Mouse (Mus musculus) C2C12 (cell line): ENCODE data around the gene Sel1l3. TPM values are rescaled to one million over a fixed set of nuclear protein-coding genes. Genes with fewer than 3 reads are reported as not detected.

ENCODE experiments used
- H3K27me3 ChIP-seq: one replicate; pipeline ENCODE4 v1.6.1; 2011; ENCODE audit not compliant: control insufficient read depth, insufficient read depth, insufficient read length
- H3K36me3 ChIP-seq: one replicate; pipeline ENCODE4 v1.6.1; 2011; ENCODE audit not compliant: control insufficient read depth, insufficient read depth
- H3K4me3 ChIP-seq: one replicate; pipeline ENCODE4 v1.5.1; 2011; ENCODE audit warnings: mild to moderate bottlenecking, control low read depth; ENCODE audit not compliant: poor library complexity, insufficient read depth, severe bottlenecking
- H3K79me2 ChIP-seq: one replicate; pipeline ENCODE4 v1.6.1; 2011; ENCODE audit not compliant: control insufficient read depth, insufficient read depth
- H3K79me3 ChIP-seq: one replicate; pipeline ENCODE4 v1.6.1; 2011; ENCODE audit warnings: low read depth, control low read depth
- H3ac ChIP-seq: one replicate; pipeline ENCODE3; 2011; ENCODE audit warnings: low read depth; ENCODE audit not compliant: control insufficient read depth, insufficient read length
- CEBPB ChIP-seq: IDR thresholded peaks from one replicate; pipeline ENCODE4 v1.6.1; 2011; ENCODE audit warnings: low read depth, mild to moderate bottlenecking, control low read depth, moderate library complexity
- CTCF ChIP-seq: IDR thresholded peaks from one replicate; pipeline ENCODE4 v1.5.1; 2011; ENCODE audit not compliant: control insufficient read depth, insufficient read depth, insufficient read length
- FOSL1 ChIP-seq: IDR thresholded peaks from one replicate; pipeline ENCODE4 v1.8.0; 2011; ENCODE audit warnings: mild to moderate bottlenecking, low read length; ENCODE audit not compliant: poor library complexity, insufficient read depth, severe bottlenecking
- MAX ChIP-seq: IDR thresholded peaks from one replicate; pipeline ENCODE4 v1.6.1; 2011; ENCODE audit warnings: mild to moderate bottlenecking, control low read depth
- MYOD1 ChIP-seq: IDR thresholded peaks from one replicate; pipeline ENCODE4 v1.6.1; 2011; ENCODE audit warnings: low read depth; ENCODE audit not compliant: control insufficient read depth, insufficient read length
- MYOG ChIP-seq: IDR thresholded peaks from one replicate; pipeline ENCODE4 v1.6.1; 2011; ENCODE audit not compliant: control insufficient read depth, insufficient read length; ENCODE audit errors: extremely low read depth
- USF1 ChIP-seq: IDR thresholded peaks from one replicate; pipeline ENCODE4 v1.6.1; 2011; ENCODE audit warnings: low read depth, mild to moderate bottlenecking, control low read depth, moderate library complexity
- polyA plus RNA-seq: library from polyadenylated mRNA; unstranded; fragments of >200 nt; fragmentation: generic; extraction: Trizol; gene quantifications from one replicate; pipeline ENCODE4 v1.2.1, GENCODE M21; 2012; ENCODE audit warnings: missing spikeins

Sel1l3 gene
- polyA plus RNA-seq, 1 experiment, result not detected

DNA sequence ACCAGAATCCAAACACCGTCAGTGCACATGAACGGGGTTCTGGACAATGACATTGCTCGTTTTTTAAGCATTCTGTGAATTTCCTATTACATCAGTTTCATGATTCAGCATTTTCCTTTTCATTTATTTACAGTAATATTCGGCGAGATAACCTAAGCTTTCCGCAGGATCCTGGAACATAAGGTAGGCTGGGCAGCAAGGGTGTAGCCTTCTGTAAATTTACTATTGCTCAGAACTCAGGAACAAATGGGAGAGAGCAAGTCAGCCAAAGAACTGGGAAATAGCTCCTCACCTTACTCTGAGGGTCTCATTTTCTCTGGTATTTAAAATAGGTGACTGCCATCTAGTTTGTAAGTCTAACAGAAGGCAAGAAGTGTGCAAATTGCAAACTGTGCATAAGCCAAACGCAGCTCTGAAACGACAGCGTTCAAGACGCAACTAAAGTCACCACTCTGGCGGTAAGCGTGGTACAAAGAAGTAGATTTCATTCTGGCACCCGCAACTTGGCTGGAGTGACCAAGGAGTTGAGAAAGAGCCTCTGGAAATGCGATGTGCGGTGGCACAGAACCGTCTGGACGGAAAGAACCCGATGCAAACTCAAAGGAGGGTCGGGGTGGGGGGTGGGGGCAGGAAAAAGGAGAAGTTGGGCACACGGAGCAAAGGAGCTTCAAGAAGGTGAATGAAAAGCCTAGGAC, 1.5 kb downstream of the Sel1l3 start:
- Histone ChIP-seq H3K27me3 (peaks cover 51% of the 10 kb centered on the region), H3K79me3 (no peaks in the 10 kb centered on the region), H3K4me3 (no peak overlapping the region), H3K79me2 (no peaks in the 10 kb centered on the region), H3ac (no peak overlapping the region), H3K36me3 (no peaks in the 10 kb centered on the region)
- TF ChIP-seq USF1 (no peak), FOSL1 (no peak), MYOG (no peak), CTCF (no peak), MYOD1 (no peak), MAX (no peak), CEBPB (no peak)

DNA sequence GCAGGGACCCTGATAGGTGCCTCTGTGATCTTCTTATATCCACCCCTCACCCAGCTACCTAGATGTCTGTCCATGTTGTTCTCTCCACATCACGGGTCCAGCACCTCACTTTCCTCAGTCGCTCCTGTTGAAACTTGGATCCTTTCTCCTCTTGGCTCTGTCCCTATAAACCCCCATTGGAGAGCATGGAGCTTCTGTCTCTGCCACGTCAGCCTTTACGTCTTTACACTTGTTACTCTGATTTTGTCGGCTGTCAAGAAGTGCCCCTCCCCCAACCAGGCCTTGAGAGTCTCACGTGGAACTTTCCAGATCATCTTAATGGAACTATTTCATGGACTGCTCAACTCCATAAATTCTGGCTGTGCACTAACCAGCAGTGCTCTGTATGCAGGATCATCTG, 2.5 kb downstream of the Sel1l3 start:
- no peaks in the 10 kb centered on the region for H3K79me3 ChIP-seq
- no peak overlapping the region for H3ac ChIP-seq
- TF ChIP-seq CTCF, result no peak
- TF ChIP-seq MYOD1, result no peak
- TF ChIP-seq USF1, result no peak
- TF ChIP-seq MYOG, result no peak
- TF ChIP-seq MAX, result no peak
- no peak for TF ChIP-seq CEBPB
- TF ChIP-seq FOSL1, result no peak
- no peaks in the 10 kb centered on the region for H3K36me3 ChIP-seq
- H3K79me2 ChIP-seq, result no peaks in the 10 kb centered on the region
- no peak overlapping the region for H3K4me3 ChIP-seq
- peaks cover 61% of the 10 kb centered on the region for H3K27me3 ChIP-seq

DNA sequence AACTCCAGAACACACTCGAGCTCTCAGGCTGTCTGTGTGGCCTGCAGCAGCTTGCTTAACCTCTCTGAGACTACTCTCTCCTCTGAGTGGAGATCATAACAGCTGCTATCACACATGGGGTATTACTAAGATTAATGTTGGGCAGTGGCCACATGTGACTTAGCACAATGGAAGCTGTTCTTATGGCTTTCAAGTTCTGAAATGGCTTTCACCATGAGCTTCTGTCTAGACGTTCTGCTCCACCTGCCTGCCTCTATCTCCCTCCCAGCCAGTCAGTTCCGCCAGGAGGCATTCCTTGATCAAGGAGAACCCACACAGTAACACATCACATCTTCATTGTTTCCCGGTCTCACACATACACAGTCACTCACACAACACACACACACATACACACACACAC, 3.2 kb downstream of the Sel1l3 start:
- peaks cover 63% of the 10 kb centered on the region for H3K27me3 ChIP-seq

DNA sequence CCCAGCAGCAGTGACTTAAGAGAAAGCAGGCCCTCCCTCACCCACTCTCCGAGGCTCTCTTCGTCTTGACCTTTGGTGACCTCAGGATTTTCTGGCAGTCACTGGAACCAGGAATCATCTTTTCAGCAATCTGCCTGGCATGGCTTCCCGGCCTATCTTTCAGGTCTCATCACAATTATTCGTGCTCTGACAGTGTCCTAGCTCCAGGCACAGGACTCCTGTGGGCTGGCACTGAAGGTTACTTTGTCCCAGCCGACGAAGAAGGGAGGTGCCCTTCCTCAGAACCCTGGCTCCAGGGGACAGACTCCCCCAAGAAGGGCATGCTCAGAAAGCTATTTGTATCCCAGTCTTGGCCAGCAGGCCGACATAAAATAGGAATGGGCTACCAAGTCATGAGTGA, 4.0 kb downstream of the Sel1l3 start:
- no peak overlapping the region for H3K4me3 ChIP-seq
- no peaks in the 10 kb centered on the region for H3K79me3 ChIP-seq
- no peak for TF ChIP-seq CTCF
- TF ChIP-seq CEBPB, result no peak
- no peak for TF ChIP-seq USF1
- TF ChIP-seq MYOD1, result no peak
- no peak for TF ChIP-seq MYOG
- no peak for TF ChIP-seq MAX
- TF ChIP-seq FOSL1, result no peak
- no peaks in the 10 kb centered on the region for H3K79me2 ChIP-seq
- no peaks in the 10 kb centered on the region for H3K36me3 ChIP-seq
- H3ac ChIP-seq, result no peak overlapping the region
- peaks cover 63% of the 10 kb centered on the region for H3K27me3 ChIP-seq

More for the DNA sequence above, 3.2 kb downstream of the Sel1l3 start:
- TF ChIP-seq CTCF, result no peak
- TF ChIP-seq USF1, result no peak
- no peak for TF ChIP-seq CEBPB
- TF ChIP-seq MAX, result no peak
- no peak for TF ChIP-seq MYOD1
- TF ChIP-seq MYOG, result no peak
- no peak for TF ChIP-seq FOSL1
- H3K4me3 ChIP-seq, result no peak overlapping the region
- no peaks in the 10 kb centered on the region for H3K36me3 ChIP-seq
- no peak overlapping the region for H3ac ChIP-seq
- no peaks in the 10 kb centered on the region for H3K79me2 ChIP-seq
- H3K79me3 ChIP-seq, result no peaks in the 10 kb centered on the region

DNA sequence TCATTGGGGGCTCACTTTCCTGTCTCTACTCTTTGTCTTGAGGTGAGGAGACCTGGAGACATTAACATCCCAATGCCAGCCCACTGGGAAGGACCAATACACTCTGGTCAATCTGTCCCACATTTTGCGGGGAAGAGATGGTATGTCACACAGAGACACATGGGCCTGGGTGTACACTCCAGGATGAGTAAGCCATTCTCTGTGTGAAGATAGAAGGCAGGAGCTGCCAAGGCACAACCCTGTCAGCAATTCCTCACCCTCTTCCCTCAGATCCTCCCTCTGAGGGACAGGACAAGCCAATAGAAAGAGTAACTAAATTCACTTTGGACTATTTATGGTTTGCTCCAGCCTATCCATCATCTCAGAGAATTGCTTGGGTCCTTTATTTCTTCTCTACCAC, 5.0 kb downstream of the Sel1l3 start:
- Histone ChIP-seq H3K27me3 (peaks cover 65% of the 10 kb centered on the region), H3K79me3 (no peaks in the 10 kb centered on the region), H3K79me2 (no peaks in the 10 kb centered on the region), H3K36me3 (no peaks in the 10 kb centered on the region), H3ac (no peak overlapping the region), H3K4me3 (no peak overlapping the region)
- no peak for TF ChIP-seq FOSL1
- TF ChIP-seq MAX, result no peak
- no peak for TF ChIP-seq USF1
- TF ChIP-seq CEBPB, result no peak
- TF ChIP-seq CTCF, result no peak
- TF ChIP-seq MYOG, result no peak
- TF ChIP-seq MYOD1, result no peak

DNA sequence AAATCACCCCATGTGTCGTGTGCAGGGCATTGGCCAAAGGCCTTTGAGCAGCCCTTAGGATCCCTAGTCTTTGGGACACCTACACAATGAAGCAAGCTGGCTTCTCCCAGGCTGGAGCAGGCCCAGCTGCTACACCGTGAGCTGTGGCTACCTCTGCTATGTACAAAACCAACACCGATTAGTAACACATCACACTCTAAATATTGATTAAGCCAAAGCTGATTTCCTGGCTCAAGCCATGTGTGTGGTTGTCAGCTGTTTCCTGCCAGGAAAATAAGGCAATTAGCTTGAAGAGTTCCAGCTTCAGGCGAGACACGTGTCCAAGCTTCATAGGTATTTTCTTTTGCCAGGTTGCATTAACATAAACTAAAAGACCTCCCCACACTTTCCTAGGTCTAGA, 7.2 kb downstream of the Sel1l3 start:
- peaks cover 62% of the 10 kb centered on the region for H3K27me3 ChIP-seq
- H3ac ChIP-seq, result no peak overlapping the region
- H3K79me3 ChIP-seq, result no peaks in the 10 kb centered on the region
- no peak overlapping the region for H3K4me3 ChIP-seq
- H3K79me2 ChIP-seq, result no peaks in the 10 kb centered on the region
- no peak for TF ChIP-seq CEBPB
- no peak for TF ChIP-seq USF1
- TF ChIP-seq MYOG, result no peak
- TF ChIP-seq CTCF, result no peak
- TF ChIP-seq FOSL1, result no peak
- TF ChIP-seq MAX, result no peak
- TF ChIP-seq MYOD1, result no peak
- no peaks in the 10 kb centered on the region for H3K36me3 ChIP-seq
